Mouse (Mus musculus) heart, postnatal 0 days (tissue): ENCODE results near the gene Cers6.

Source experiments
- CTCF ChIP-seq: IDR thresholded peaks from 2 replicates; pipeline ENCODE4 v1.5.1; 2016; ENCODE audit warnings: antibody characterized with exemption, control low read depth, low read depth
- EP300 ChIP-seq: IDR thresholded peaks from 2 replicates; pipeline ENCODE4 v1.6.1; 2016; ENCODE audit warnings: antibody characterized with exemption, low read depth

GRCm38 (mm10) chr2:69158907-69159306 is 297.7 kb downstream of the Cers6 start:
- TF ChIP-seq CTCF = no peak
- TF ChIP-seq EP300 = no peak
